Mouse (Mus musculus): Measurements from ENCODE around the gene Olfr53.

GRCm38 (mm10) chr7:140630559-140630958, 15.7 kb upstream of the Olfr53 start:
- TF ChIP-seq EP300 (IDR thresholded peaks at IDR 0.05; ENCODE audit: low read depth) (no peak), CTCF (IDR thresholded peaks at IDR 0.05; ENCODE audit: low read depth) (no peak)

Measured in liver, embryonic 14.5 days (tissue).